Mouse (Mus musculus) stomach, postnatal 0 days (tissue): Measurements from ENCODE around the gene Fam129c.

Experiments used
- CTCF ChIP-seq: IDR thresholded peaks from 2 replicates; pipeline ENCODE4 v1.5.1; 2016; ENCODE audit warnings: antibody characterized with exemption, low read depth, mild to moderate bottlenecking, moderate library complexity
- EP300 ChIP-seq: optimal IDR thresholded peaks from 2 replicates; pipeline ENCODE3; 2016; ENCODE audit warnings: antibody characterized with exemption

- TF ChIP-seq CTCF (no peak), EP300 (no peak)
Observed at GRCm38 (mm10) chr8:71633981-71634667, 36.7 kb downstream of the Fam129c start.
